Mouse (Mus musculus) mouse embryonic stem cell (cell line): ENCODE measurements around the gene Cdhr3.
"Not testable (repeated sequence)": the region's sequence is repeated elsewhere in the genome, so short reads cannot be mapped to it uniquely, and the experiment has no call there.

ENCODE experiments used
- in situ Hi-C, 2 experiments: fragments of 300-500 bp; cut with MboI; formaldehyde crosslinking; loops; 1 replicate in 1 of 2; 3 replicates in 1 of 2; pipeline ENCODE4 v1.14.3; 2019 to 2020; ENCODE audit warnings: low sequenced_read_pairs in 2 of 2, low pct_unique_long_range_greater_than_20kb in 1 of 2, mixed read lengths in 1 of 2; ENCODE audit not compliant: unreplicated experiment in 1 of 2

Cdhr3 gene

DNA sequence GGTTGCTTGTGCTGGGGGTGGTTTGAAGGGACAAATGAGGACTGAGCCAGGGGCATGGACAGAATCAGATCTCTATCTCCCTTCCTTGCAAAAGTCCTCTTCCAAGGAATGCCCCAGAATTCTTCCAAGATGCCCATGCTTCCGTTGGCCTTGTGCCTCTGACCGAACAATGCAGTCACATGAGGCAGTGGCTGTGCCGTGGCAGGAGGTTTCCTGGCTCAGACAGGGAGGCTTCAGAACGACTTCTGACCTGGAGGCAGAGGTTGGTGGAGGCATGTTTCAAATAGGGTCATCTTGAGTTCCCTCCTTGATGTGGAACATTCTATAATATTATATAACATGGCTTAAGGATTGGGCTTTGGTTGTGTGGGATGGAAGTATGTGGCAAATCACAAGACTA is 74.1 kb downstream of the Cdhr3 start:
- in situ Hi-C loops = loop anchor here in 1 of 2 experiments (10.0 kb wide), 1 partner anchor 94 kb away; no protein-coding TSS in a partner anchor

DNA sequence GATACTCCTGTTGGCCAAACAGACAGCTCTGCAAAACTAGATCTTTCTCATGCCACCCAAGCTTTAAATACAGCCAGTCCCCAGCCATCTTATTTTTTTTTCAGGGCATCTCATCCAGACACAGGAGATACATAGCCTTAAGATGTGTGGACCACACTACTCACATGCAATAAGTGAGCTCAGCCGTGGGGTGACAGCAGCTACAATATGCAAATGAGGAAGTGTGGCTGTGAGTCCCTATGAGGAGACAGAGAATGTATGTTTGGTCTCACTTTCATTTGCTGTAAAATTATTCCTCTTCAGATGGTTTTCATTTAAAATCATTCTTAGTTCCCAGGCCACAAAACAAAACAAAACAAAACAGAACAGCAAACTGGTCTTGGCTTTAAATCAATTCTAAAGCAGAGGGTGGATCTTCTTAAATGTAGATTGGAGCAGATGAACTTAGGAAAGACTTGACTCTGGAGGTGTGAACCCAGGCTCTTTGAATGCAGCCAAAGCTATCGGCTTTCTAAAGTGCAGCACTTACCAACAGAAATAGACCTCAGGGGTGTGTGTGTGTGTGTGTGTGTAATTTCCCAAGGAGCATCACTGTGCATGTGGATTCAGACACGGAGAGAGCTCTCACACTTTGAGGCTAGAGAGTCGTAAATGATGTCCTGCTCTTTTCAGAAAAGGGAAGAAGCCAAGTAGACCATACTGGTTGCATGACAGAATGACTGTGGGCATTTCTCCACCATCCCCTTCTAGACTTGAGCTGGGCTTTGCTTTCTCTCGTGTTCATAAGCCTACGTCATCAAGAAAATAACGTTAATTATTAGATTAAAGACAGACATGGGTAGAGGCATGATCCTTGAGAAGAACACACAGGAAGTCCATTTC is 75.6 kb downstream of the Cdhr3 start:
- in situ Hi-C loops = loop anchor here in 1 of 2 experiments (10.0 kb wide), 1 partner anchor 92 kb away; no protein-coding TSS in a partner anchor

DNA sequence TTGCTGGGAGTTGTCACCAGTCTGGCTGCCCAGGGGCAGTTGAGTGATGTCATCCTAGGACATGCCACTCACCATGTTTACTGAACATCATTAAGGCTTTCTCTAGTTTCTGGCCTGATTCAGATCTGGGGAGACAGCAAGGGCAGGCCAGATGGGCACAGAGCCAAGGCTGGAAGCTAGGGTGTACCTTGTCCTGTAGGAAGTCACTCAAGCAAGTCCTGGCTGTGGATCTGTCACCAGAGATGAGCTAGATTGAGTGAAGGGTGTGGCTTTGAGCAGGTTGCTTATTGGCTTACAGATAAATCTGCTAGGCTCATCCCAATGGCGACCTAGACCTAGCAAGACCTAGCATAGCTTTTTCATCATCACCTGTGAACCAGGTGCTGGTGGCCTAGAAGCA is 77.6 kb downstream of the Cdhr3 start:
- in situ Hi-C loops = loop anchor here in 1 of 2 experiments (10.0 kb wide), 1 partner anchor 90 kb away; no protein-coding TSS in a partner anchor

DNA sequence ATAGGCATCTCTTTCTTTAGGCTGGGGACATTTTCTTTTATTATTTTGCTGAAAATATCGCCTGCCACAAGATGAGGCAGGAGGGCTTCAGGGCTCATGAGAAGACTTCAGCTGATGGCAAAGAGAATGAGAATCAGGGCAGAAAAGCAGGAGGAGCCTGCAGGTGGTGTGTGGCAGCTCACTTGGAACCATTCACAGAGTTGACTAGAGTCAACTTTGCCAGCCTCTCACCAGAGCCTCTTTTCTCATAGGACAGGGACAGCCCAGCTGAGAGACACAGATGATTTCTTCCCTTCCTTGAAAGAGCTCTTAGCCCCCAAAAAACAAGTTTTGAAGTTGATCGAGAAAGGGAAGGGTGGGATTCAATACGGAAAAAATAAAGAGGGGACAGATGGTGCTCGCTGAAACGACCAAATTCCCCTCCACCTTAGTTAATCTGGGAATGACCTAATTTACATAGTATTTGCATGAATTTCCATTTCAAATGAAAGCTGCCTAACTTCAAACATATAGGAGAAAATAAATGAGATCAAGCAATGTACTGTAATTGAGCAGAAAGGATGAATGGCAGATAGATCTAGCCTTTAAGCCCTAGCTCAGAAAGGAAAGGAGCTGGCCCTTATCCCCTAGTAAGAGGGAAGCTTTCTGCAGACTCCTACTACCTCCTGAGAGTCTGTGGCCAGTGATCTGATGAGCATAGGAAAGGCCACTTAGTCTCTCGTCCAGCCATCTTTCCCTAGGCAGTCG is 78.5 kb downstream of the Cdhr3 start:
- in situ Hi-C loops = loop anchor here (5.0 to 10.0 kb wide), 2 partner anchors 89 to 102 kb away; no protein-coding TSS in a partner anchor

DNA sequence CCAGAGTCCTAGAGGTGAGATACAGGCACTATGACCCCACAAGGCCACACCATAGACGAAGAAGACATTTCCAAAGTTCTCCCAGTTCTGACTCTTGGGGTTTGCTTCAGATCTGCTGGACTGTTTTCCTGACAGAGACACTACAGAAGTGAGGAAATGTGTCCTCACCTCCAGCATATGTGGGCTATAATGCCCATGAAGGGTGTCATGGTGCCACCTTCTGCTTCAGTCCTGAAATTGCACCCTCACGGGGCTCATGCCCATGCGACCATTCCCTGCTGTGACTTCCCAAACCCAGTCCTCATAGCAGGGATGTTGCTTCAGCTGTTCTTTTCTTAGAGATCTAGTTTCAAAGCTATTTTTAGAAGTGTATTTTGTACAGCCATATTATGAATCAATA is 82.6 kb downstream of the Cdhr3 start:
- in situ Hi-C loops = loop anchor here (5.0 to 10.0 kb wide), 2 partner anchors 85 to 98 kb away; no protein-coding TSS in a partner anchor

DNA sequence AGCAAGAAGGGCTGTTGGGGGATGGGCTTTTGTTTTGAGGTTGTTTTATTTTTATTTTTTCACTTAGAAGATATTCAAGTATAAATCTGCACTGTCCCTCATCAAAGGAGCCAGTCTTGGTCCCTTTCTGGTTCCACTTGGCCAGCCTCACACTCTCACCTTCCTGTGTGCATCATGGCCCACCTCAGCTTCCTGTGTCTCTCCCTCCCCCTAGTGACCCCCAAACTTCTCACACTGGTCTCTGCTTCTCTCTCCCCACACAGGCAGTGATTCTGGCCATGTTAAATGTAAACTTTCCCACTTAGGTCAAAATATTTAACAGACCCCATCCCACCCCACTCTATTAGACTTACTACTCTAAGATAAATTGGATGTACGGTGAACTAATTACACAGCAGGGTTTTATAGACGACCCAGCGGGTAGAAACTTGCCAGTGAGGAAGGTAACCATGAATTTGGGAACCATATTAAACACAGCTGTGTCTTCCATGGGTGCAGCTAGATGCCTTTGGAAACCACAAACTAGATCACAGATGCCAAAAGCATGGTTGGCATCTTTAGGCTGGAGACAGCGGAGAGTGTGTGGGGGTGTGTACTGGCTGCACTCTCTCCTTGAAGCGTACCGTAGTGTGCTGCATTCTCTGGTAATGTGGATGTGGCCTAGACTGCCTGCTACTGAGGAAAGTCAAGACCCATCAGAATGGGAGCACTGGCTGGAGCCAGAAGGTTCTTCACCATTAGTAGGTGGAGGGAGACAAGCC is 83.3 kb downstream of the Cdhr3 start:
- in situ Hi-C loops = no loop called here

DNA sequence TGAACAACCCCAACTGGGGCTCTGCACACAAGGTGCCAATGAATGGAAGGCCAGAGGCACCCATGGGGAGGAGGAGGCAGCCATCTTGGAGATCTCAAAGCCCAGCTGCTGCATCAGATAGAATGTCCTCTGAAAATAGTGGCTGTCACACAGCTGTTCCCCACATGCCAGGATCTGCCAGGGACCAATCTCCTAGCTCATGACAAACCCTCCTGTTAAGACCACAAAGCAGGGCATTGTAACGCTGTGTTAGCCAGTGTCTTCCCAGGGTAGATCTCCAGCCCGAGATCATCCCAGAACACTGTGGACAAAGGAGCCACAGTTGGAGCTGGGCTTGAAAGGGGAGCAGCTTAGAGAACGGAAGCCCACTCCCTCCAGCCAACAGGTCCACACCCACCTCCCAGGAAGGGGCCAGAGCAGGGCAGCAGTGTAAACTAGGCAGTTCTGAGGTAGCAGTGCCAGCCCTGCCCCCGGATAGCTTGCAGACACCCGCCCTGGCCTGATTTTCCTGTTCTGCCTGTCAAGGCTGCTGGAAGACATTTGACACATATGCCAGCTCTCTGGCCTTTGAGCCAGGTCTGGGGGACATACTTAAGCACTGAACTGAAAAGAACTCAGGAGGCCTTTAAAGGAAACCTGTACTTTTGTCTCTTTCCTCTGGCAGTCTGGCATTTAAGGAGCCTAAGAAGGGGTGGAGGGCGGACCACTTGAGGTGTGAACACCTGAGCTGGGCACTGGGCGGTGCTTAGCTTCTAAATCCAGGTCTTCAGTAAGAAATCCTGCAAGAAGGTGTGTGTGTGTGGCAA is 84.2 kb downstream of the Cdhr3 start:
- in situ Hi-C loops = no loop called here

DNA sequence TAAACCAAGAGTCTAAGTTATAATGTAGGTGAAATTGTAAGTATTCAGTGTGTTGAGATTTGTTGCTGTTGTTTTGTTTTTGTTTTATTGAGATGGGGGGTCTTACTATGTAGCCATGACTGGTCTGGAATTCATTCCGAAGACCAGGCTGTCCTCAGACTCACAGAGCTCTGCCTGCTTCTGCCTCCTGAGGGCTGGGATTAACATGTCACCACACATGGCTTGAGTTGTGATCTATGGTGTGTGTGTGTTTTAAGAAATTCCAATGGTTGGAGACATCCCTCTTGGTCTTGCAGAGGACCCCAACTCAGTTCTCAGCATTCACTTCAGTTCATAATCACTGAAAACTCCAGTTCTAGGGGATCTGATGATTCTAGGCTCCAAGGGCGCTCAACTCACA is 85.5 kb downstream of the Cdhr3 start:
- in situ Hi-C loops = no loop called here

DNA sequence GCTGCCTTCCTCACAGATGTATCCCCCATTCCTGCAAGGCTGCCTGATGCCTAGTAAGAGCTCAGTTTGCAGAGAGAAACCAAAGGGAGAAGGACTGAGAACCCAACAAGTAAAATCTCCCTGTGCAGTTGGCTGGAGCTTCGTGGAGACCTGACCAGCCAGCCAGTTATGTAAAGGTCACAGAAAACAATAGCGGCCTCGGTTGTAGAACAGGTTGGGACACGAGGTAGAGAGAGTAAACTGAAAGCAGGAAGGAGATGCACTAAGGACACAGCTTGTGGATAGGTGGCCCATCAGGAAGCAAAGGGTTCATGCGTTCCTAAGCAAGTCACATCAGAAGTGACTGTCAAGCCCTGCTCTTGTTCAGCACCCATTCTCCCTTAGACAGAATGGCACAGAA is 86.8 kb downstream of the Cdhr3 start:
- in situ Hi-C loops = no loop called here

DNA sequence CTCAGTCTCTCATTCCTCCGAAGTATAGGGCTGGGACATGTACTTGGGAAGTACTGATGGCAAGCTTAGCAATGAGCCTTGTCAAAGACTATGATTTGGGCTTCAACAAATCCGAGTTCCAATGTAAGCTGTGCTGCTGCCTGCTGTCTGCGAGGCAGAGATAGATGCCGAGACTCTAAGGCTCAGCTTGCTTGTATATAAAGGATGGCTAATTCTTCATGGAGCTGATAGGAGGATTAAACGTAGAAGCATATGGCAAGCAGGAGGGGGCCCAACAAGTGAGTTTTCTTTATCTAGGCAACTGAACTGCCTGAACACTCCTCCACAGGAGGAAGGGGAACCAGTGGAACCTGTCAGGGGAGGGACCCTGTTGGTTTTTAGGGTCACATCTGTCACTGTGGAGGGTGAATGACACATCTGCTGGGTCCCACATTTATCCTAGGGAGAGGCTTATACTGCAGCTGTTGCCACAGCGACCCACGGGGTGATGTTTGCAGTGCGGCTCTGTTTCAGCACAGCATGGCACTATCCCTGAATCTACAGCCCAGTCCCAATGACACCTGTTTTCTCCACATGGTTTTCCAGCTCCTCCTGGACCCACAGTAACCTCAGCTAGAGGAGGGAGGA is 89.2 kb downstream of the Cdhr3 start:
- in situ Hi-C loops = no loop called here

DNA sequence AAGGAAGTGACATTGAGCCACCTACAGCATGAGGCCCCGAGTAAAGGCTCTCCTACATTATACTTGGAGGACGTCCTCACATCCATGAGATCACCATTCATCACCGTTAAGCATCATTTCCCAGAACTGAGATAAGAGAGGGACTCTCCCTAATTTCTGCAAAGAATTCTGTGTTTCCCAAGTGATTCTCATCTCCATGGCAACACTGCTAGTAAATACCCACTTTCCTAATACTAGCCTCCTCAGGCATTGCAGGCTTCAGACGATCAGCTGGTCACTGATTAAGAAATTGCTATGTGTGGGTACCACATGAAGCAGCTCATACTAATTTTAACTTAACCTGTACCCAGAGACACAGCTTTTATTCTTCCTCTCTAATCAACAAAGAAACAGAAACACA is 92.3 kb downstream of the Cdhr3 start:
- in situ Hi-C loops = no loop called here

DNA sequence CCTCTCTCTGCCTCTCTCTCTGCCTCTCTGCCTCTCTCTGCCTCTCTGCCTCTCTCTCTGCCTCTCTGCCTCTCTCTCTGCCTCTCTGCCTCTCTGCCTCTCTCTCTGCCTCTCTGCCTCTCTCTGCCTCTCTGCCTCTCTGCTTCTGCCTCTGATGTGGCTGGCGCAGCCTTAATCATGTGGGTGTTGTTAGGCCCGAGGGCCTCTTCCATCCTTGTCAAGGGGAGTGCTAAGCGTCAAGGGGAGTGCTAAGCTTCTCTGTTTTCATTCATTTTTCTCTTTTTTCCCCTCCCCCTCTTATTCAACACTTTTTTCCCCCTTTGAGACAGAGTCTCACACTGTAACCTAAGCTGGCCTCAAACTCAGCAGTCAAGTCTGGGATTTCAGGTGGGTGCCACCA is 92.9 kb downstream of the Cdhr3 start:
- in situ Hi-C loops = not testable (repeated sequence)

DNA sequence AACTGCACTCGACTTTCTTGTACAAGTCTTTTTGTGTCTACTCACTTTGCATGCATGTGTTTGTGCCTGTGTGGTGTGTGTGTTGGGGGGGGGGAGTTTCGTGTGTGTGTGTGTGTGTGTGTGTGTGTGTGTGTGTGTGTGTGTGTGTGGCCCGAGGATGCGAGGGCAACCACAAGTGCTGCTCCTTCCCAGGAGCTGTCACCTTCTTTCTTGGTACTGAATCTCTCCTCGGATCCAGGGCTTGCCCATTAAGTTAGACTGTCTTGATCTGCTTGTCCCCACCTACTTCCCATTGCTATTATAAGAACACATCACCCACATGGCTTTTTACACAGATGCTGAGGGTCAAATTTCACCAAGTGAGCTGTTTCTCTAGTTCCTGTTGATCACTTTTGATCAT is 93.9 kb downstream of the Cdhr3 start:
- in situ Hi-C loops = no loop called here

DNA sequence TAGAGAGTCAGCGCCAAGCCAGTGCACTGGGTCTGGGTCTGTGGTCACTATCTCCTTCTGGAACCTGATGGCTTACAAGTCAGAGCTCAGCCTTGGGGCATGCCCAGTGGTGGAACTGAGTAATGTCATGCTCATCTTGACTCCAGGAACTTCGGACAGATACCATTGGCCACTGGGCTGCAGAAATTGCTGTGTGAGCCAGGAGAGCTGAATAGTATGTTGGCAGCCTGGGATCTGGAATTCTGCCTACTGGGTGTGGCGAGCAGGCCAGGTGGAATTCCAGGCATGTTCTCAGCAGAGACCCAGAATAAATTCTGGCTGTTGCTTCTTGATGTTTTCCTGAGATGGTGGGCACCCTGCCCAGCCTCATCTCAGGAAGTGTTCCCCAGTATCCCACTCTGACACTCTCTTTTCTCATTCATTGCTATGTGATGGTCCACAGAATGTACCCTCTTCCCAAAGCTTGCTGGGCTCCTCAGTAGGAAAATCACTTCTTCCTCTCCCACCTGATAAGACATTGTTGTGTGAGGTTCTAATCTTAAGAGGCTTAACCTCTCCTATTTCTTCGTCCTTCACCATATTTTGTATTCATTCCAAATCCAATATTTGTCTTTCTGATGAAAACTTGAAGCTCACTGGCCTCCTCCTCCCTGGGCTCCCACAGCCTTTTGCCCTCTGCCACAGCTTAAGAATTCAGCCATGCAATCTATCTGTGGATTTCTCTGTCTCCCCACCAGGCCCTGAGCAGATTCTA is 97.4 kb downstream of the Cdhr3 start:
- in situ Hi-C loops = no loop called here

DNA sequence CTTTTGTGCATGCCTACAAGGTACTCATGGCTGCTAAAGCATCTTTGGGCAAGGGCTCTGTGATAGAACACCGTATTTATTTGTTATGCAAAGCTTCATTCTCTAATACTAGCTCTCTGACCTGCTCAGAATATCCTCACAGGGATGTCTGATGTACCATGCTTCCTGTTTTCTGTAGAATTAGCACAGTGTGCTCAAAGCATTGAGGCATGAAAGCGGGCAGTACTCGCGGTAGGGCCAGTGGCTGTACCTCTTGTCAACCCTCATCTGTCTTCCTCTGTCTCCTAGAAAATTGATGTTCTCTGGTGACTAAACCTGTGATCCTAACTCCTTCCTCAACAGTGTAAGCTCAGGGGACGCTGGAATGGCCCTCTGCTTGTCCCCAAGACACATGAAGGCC is 98.6 kb downstream of the Cdhr3 start:
- in situ Hi-C loops = no loop called here

DNA sequence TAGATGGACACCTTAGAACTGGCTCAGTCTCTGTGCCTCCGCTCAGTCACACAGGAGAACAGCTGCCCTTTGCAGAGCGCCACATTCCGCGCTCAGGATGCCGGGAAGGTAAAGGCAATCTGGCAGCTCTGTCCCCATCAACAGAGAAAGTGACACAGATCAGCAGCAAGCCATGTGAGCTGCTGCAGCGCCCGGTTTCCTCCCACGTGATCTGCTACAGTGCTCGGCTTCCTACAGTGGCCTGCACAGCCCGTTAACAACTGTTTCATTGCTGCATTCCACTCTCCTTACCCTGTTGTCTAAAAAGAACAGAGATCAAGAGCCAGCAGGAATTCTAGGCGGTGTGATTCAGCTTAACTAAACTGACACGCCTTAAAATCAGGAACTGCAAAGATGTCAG is 102.9 kb downstream of the Cdhr3 start:
- in situ Hi-C loops = no loop called here

DNA sequence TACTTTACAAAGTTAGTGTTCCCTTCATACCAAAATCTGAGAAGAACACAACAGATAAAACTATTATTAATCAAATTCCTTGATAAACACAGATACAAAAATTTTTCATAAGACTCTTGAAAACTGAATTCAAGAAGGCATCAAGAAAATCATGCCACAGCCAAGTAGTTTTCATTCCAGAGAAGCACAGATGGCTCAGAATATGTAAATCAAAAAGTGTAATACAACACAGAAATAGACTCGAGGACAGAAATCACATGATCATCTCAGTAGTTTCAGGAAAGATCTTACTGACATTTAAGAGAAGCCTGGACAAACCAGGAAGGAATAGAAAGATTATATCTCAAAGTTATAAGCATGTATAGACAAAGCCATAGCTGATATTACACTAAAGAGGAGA is 106.4 kb downstream of the Cdhr3 start:
- in situ Hi-C loops = no loop called here
